Mouse (Mus musculus) MEL (cell line): ENCODE measurements around the gene Slc17a3. TPM values are rescaled to one million over a fixed set of nuclear protein-coding genes. Genes with fewer than 3 reads are reported as not detected.
A peak's percentile ranks its signal among the peaks of the same experiment; 100 is the strongest.

Source experiments
- DNase-seq: peaks from one replicate; pipeline ENCODE4 v3.0.0; 2011; ENCODE audit warnings: low read depth, low spot score
- H3K27ac ChIP-seq: 2 replicates; pipeline ENCODE4 v1.5.1; 2012; ENCODE audit warnings: low read depth, mild to moderate bottlenecking, control low read depth, low read length, moderate library complexity; ENCODE audit not compliant: control insufficient read depth
- H3K27me3 ChIP-seq, 2 experiments: fragments of 150-350 bp in 1 of 2; sonication (generic) in 1 of 2; 2 replicates each; pipeline ENCODE4 v1.6.1; 2012; ENCODE audit warnings: low read length in 2 of 2, mild to moderate bottlenecking in 2 of 2, improper control_type of control experiment in 1 of 2, moderate library complexity in 1 of 2; ENCODE audit not compliant: insufficient read depth in 2 of 2, control insufficient read depth in 1 of 2
- H3K36me3 ChIP-seq, 2 experiments: 2 replicates each; pipeline ENCODE4 v1.6.1; 2012 to 2014; ENCODE audit warnings: low read length in 2 of 2, improper control_type of control experiment in 1 of 2, inconsistent platforms in 1 of 2, mild to moderate bottlenecking in 1 of 2; ENCODE audit not compliant: insufficient read depth in 2 of 2, control insufficient read depth in 1 of 2
- H3K4me1 ChIP-seq, 2 experiments: fragments of 150-350 bp in 1 of 2; sonication (generic) in 1 of 2; 2 replicates each; pipeline ENCODE4 v1.6.1; 2012; ENCODE audit warnings: low read length in 2 of 2, improper control_type of control experiment in 1 of 2, mild to moderate bottlenecking in 1 of 2; ENCODE audit not compliant: insufficient read depth in 2 of 2, control insufficient read depth in 1 of 2
- H3K4me3 ChIP-seq, 2 experiments: fragments of 150-350 bp in 1 of 2; sonication (generic) in 1 of 2; 2 replicates each; pipeline ENCODE4 v1.5.1; 2012; ENCODE audit warnings: low read depth in 2 of 2, low read length in 2 of 2, mild to moderate bottlenecking in 2 of 2, moderate library complexity in 2 of 2, control low read depth in 1 of 2, improper control_type of control experiment in 1 of 2; ENCODE audit not compliant: control insufficient read depth in 1 of 2, insufficient read depth in 1 of 2
- H3K79me2 ChIP-seq: 2 replicates; pipeline ENCODE4 v1.6.1; 2012; ENCODE audit warnings: mild to moderate bottlenecking, low read length, moderate library complexity; ENCODE audit not compliant: control insufficient read depth, poor library complexity, insufficient read depth
- H3K9ac ChIP-seq: 2 replicates; pipeline ENCODE4 v1.6.1; 2012; ENCODE audit warnings: low read depth, mild to moderate bottlenecking, control low read depth, low read length, moderate library complexity; ENCODE audit not compliant: control insufficient read depth, poor library complexity, severe bottlenecking
- H3K9me3 ChIP-seq: fragments of 150-350 bp; sonication (generic); replicated peaks from 2 replicates; pipeline ENCODE4 v1.6.1; 2012; ENCODE audit warnings: mild to moderate bottlenecking, low read length, improper control_type of control experiment, moderate library complexity; ENCODE audit not compliant: insufficient read depth
- CHD1 ChIP-seq: IDR thresholded peaks from 2 replicates; pipeline ENCODE4 v1.6.1; 2012; ENCODE audit warnings: low read depth, mild to moderate bottlenecking, inconsistent platforms, low read length, improper control_type of control experiment
- CHD2 ChIP-seq: IDR thresholded peaks from 2 replicates; pipeline ENCODE4 v1.6.1; 2011; ENCODE audit warnings: low read length, improper control_type of control experiment
- EP300 ChIP-seq, 2 experiments: IDR thresholded peaks; 2 replicates each; pipeline ENCODE4 v1.6.1; 2011; ENCODE audit warnings: improper control_type of control experiment in 2 of 2, low read length in 2 of 2, low read depth in 1 of 2, mild to moderate bottlenecking in 1 of 2
- ETS1 ChIP-seq: IDR thresholded peaks from 2 replicates; pipeline ENCODE4 v1.6.1; 2012; ENCODE audit warnings: low read depth, mild to moderate bottlenecking, inconsistent platforms, low read length, improper control_type of control experiment, moderate library complexity
- GABPA ChIP-seq: IDR thresholded peaks from 2 replicates; pipeline ENCODE4 v1.6.1; 2012; ENCODE audit warnings: low read depth, mild to moderate bottlenecking, inconsistent platforms, low read length, improper control_type of control experiment, moderate library complexity
- HCFC1 ChIP-seq: IDR thresholded peaks from 2 replicates; pipeline ENCODE4 v1.6.1; 2012; ENCODE audit warnings: low read depth, mild to moderate bottlenecking, inconsistent platforms, low read length, improper control_type of control experiment, moderate library complexity
- JUND ChIP-seq: IDR thresholded peaks from 2 replicates; pipeline ENCODE4 v1.6.1; 2011; ENCODE audit warnings: low read depth, mild to moderate bottlenecking, improper control_type of control experiment, low read length
- MAFK ChIP-seq: IDR thresholded peaks from 2 replicates; pipeline ENCODE4 v1.6.1; 2011; ENCODE audit warnings: low read depth, mild to moderate bottlenecking, low read length, improper control_type of control experiment, borderline replicate concordance
- MAZ ChIP-seq: IDR thresholded peaks from 2 replicates; pipeline ENCODE4 v1.6.1; 2012; ENCODE audit warnings: low read depth, mild to moderate bottlenecking, inconsistent platforms, low read length, improper control_type of control experiment
- MEF2A ChIP-seq: IDR thresholded peaks from 2 replicates; pipeline ENCODE4 v1.6.1; 2014; ENCODE audit warnings: low read depth, mild to moderate bottlenecking, inconsistent platforms, low read length, improper control_type of control experiment; ENCODE audit not compliant: poor library complexity, insufficient replicate concordance, severe bottlenecking; ENCODE audit errors: extremely low read depth
- MXI1 ChIP-seq: IDR thresholded peaks from 2 replicates; pipeline ENCODE4 v1.6.1; 2011; ENCODE audit warnings: mild to moderate bottlenecking, low read depth, low read length, improper control_type of control experiment
- POLR2AphosphoS5 ChIP-seq: IDR thresholded peaks from 2 replicates; pipeline ENCODE4 v1.6.1; 2012; ENCODE audit warnings: low read depth, borderline replicate concordance, mild to moderate bottlenecking, inconsistent platforms, low read length, moderate library complexity, mixed read lengths
- RAD21 ChIP-seq: IDR thresholded peaks from 2 replicates; pipeline ENCODE4 v1.6.1; 2011; ENCODE audit warnings: mild to moderate bottlenecking, low read depth, low read length, improper control_type of control experiment
- RCOR1 ChIP-seq: IDR thresholded peaks from 2 replicates; pipeline ENCODE4 v1.6.1; 2012; ENCODE audit warnings: low read depth, mild to moderate bottlenecking, inconsistent platforms, low read length, improper control_type of control experiment
- SIN3A ChIP-seq: IDR thresholded peaks from 2 replicates; pipeline ENCODE4 v1.6.1; 2012; ENCODE audit warnings: low read length, improper control_type of control experiment, inconsistent platforms
- SMC3 ChIP-seq: IDR thresholded peaks from 2 replicates; pipeline ENCODE4 v1.6.1; 2011; ENCODE audit warnings: low read depth, low read length, improper control_type of control experiment
- TAL1 ChIP-seq: IDR thresholded peaks from 2 replicates; pipeline ENCODE4 v1.6.1; 2012; ENCODE audit warnings: mild to moderate bottlenecking, inconsistent platforms, low read length, moderate library complexity, mixed read lengths
- TBP ChIP-seq: IDR thresholded peaks from 2 replicates; pipeline ENCODE4 v1.8.0; 2011; ENCODE audit warnings: low read depth, low read length, improper control_type of control experiment
- TCF12 ChIP-seq: IDR thresholded peaks from 2 replicates; pipeline ENCODE4 v1.6.1; 2014; ENCODE audit warnings: low read depth, mild to moderate bottlenecking, inconsistent platforms, low read length, improper control_type of control experiment, moderate library complexity
- USF1 ChIP-seq: IDR thresholded peaks from 2 replicates; pipeline ENCODE4 v1.6.1; 2014; ENCODE audit warnings: low read depth, mild to moderate bottlenecking, inconsistent platforms, low read length, improper control_type of control experiment, moderate library complexity
- USF2 ChIP-seq, 2 experiments: IDR thresholded peaks; 2 replicates each; pipeline ENCODE4 v1.6.1; 2011 to 2012; ENCODE audit warnings: improper control_type of control experiment in 2 of 2, low read length in 2 of 2, borderline replicate concordance in 1 of 2, inconsistent platforms in 1 of 2, low read depth in 1 of 2, mild to moderate bottlenecking in 1 of 2; ENCODE audit not compliant: insufficient read depth in 1 of 2
- ZKSCAN1 ChIP-seq: IDR thresholded peaks from 2 replicates; pipeline ENCODE4 v1.6.1; 2012; ENCODE audit warnings: low read depth, mild to moderate bottlenecking, inconsistent platforms, low read length, improper control_type of control experiment, moderate library complexity
- ZMIZ1 ChIP-seq: IDR thresholded peaks from 2 replicates; pipeline ENCODE4 v1.6.1; 2012; ENCODE audit warnings: low read depth, mild to moderate bottlenecking, inconsistent platforms, low read length, improper control_type of control experiment, moderate library complexity
- polyA plus RNA-seq, 2 experiments: library from polyadenylated mRNA; stranded (reverse) in 1 of 2; unstranded in 1 of 2; fragments of >175 nt in 1 of 2; fragments of >200 nt in 1 of 2; gene quantifications; 2 replicates each; pipeline versions ENCODE4 v1.2.1 to v1.2.4; 2012; ENCODE audit warnings: low replicate concordance in 2 of 2, low read depth in 1 of 2; ENCODE audit not compliant: insufficient read length in 2 of 2, insufficient read depth in 1 of 2, missing spikeins in 1 of 2
- total RNA-seq: library from RNA; depleted of rRNA; stranded (reverse); fragments of 300-350 nt; gene quantifications from 2 replicates; pipeline ENCODE4 v1.2.3, GENCODE M21; 2012

Slc17a3 gene
- total and polyA plus RNA-seq, 3 experiments, result not detected

DNA sequence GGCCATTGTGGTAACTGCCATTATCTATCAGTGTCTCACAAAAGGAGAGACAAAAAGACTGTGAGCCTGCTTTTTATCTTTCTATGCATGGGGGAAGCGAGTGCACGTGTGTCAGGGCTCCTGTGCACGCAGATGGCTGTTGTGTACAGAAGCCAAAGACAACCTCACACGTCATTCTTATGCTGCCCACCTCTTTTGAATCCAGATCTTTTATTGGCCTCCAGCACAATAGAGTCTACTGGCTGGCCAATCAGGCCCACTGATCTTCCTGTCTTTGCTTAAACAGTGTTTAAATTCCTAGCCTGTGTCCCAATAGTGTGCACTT lies 54.0 kb downstream of the Slc17a3 start (continued):
- no peak for TF ChIP-seq USF2 (IDR thresholded peaks at IDR 0.05; ENCODE audit: borderline replicate concordance in 1 of 2, insufficient read depth in 1 of 2, low read depth in 1 of 2, low read length in 2 of 2)
- TF ChIP-seq HCFC1, result no peak
- TF ChIP-seq TCF12, result peak; percentile 74
- TF ChIP-seq USF1, result peak; percentile 53; the same call in 1 of the 2 replicates
- no peak for TF ChIP-seq POLR2AphosphoS5
- no peak for TF ChIP-seq MEF2A
- TF ChIP-seq GABPA, result no peak
- TF ChIP-seq ETS1, result peak; percentile 75
- no peak for TF ChIP-seq RAD21
- no peak for TF ChIP-seq CHD1
- peak; percentile 22; the same call in 1 of the 2 replicates for TF ChIP-seq TAL1

DNA sequence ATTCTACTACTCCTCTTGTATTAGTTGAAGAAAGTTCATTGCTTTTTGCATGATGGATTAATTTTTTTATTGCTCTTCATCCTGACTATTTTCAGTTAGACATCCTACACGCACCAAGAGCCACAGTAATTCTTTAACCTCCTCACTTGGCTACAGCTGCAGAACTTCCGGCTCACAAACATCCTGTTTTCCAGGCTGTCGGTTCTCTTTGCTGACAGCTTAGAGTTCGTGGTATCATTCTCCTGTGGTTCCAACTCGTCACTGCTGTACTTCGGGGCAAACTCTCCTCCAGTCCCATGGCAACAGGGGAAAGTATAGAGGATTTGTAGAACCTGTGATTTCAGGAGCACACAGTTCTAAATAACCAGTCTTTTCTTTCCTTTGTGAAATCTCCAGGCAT lies 59.0 kb downstream of the Slc17a3 start:
- H3K9ac ChIP-seq, result no peak overlapping the region
- peaks cover 3% of the 10 kb centered on the region in 2 experiments; a peak in 1 of 4 replicates for H3K4me1 ChIP-seq
- no peaks in the 10 kb centered on the region for H3K79me2 ChIP-seq
- peaks cover 0 to 2% of the 10 kb centered on the region in 2 experiments; a peak in 2 of 4 replicates for H3K36me3 ChIP-seq
- no peak overlapping the region for H3K27ac ChIP-seq
- no peak for DNase-seq
- H3K27me3 ChIP-seq, result peaks cover 5 to 8% of the 10 kb centered on the region in 2 experiments
- H3K9me3 ChIP-seq, result no peaks in the 10 kb centered on the region
- no peak overlapping the region for H3K4me3 ChIP-seq
- TF ChIP-seq MXI1 (no peak), RAD21 (no peak), TBP (no peak), SIN3A (no peak), ZMIZ1 (no peak), ZKSCAN1 (no peak), MAFK (no peak), EP300 (IDR thresholded peaks at IDR 0.05; ENCODE audit: low read depth in 1 of 2, low read length in 2 of 2) (no peak), USF2 (IDR thresholded peaks at IDR 0.05; ENCODE audit: borderline replicate concordance in 1 of 2, insufficient read depth in 1 of 2, low read depth in 1 of 2, low read length in 2 of 2) (no peak)

DNA sequence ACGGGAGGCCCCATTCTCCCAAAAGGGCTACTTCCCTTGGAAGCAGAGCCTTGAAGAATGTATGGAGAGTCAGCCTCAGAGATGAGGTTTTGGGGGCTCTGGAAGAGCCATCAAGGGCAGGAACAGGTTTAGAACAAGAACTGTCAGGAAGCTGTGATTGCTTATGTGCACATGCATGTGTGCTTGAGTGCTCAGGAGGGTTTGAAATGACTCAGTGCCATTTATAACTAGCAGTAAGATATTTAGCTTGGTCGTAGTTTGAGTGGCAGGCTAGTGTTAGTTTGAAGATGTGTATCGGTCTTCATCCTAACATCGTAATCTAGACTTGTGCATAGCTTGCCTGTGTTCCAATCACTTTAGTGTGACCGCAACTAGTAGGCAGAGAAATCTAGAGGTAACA lies 67.7 kb downstream of the Slc17a3 start:
- H3K4me1 ChIP-seq, result peaks cover 7 to 12% of the 10 kb centered on the region in 2 experiments
- H3K9me3 ChIP-seq, result no peaks in the 10 kb centered on the region
- DNase-seq, result no peak

More for the DNA sequence above, 67.7 kb downstream of the Slc17a3 start:
- no peaks in the 10 kb centered on the region; a peak in 2 of 4 replicates for H3K27me3 ChIP-seq
- no peak overlapping the region for H3K4me3 ChIP-seq
- no peak for TF ChIP-seq RCOR1
- TF ChIP-seq TAL1, result no peak
- TF ChIP-seq MAZ, result no peak
- TF ChIP-seq MAFK, result no peak
- no peak for TF ChIP-seq TBP
- no peak for TF ChIP-seq MEF2A
- no peak for TF ChIP-seq SMC3
- no peak for TF ChIP-seq JUND
- TF ChIP-seq CHD2, result no peak
- no peak for TF ChIP-seq USF2 (IDR thresholded peaks at IDR 0.05; ENCODE audit: borderline replicate concordance in 1 of 2, insufficient read depth in 1 of 2, low read depth in 1 of 2, low read length in 2 of 2)
- TF ChIP-seq, all 39 proteins: peak for 0
- Histone ChIP-seq H3K79me2 (no peaks in the 10 kb centered on the region), H3K9ac (no peak overlapping the region), H3K36me3 (peaks cover 0 to 18% of the 10 kb centered on the region in 2 experiments; a peak in 2 of 4 replicates), H3K27ac (no peak overlapping the region)
